Mouse (Mus musculus): ENCODE measurements around the gene Arsb. TPM values are rescaled to one million over a fixed set of nuclear protein-coding genes. Genes with fewer than 3 reads are reported as not detected.

Gene Arsb
- total RNA-seq, 2 experiments from 2014 or later, result 10.1 to 11.7 TPM

GRCm38 (mm10) chr13:93892101-93892500 is 120.7 kb downstream of the Arsb start:
- no peak for DNase-seq

GRCm38 (mm10) chr13:93894105-93894504 is 122.7 kb downstream of the Arsb start:
- DNase-seq, result no peak

GRCm38 (mm10) chr13:93895430-93895829 is 124.0 kb downstream of the Arsb start:
- DNase-seq, result no peak

GRCm38 (mm10) chr13:93897943-93898826 is 126.8 kb downstream of the Arsb start:
- no peak for DNase-seq

- DNase-seq, result no peak
Measured at GRCm38 (mm10) chr13:93899378-93900256, 128.2 kb downstream of the Arsb start.

GRCm38 (mm10) chr13:93900934-93901626 is 129.7 kb downstream of the Arsb start:
- DNase-seq, result no peak

GRCm38 (mm10) chr13:93902126-93902525 is 130.7 kb downstream of the Arsb start:
- no peak for DNase-seq

- no peak for DNase-seq
Measured at GRCm38 (mm10) chr13:93906552-93907245, 135.3 kb downstream of the Arsb start.

GRCm38 (mm10) chr13:93907971-93908370 is 136.5 kb downstream of the Arsb start:
- no peak for DNase-seq

GRCm38 (mm10) chr13:93909847-93910246 is 138.4 kb downstream of the Arsb start:
- DNase-seq, result no peak

- no peak for DNase-seq
Measured at GRCm38 (mm10) chr13:93911037-93911436, 139.6 kb downstream of the Arsb start.

GRCm38 (mm10) chr13:93912326-93912915 is 141.0 kb downstream of the Arsb start:
- no peak for DNase-seq

- no peak for DNase-seq
Measured at GRCm38 (mm10) chr13:93914206-93914605, 142.8 kb downstream of the Arsb start.

GRCm38 (mm10) chr13:93915641-93916570 is 144.5 kb downstream of the Arsb start:
- DNase-seq, result no peak

GRCm38 (mm10) chr13:93919536-93919935 is 148.1 kb downstream of the Arsb start:
- DNase-seq, result no peak

GRCm38 (mm10) chr13:93920080-93920785 is 148.8 kb downstream of the Arsb start:
- DNase-seq, result no peak

GRCm38 (mm10) chr13:93920786-93921300 is 149.4 kb downstream of the Arsb start:
- DNase-seq, result peak; percentile 49

- no peak for DNase-seq
Measured at GRCm38 (mm10) chr13:93921831-93922565, 150.6 kb downstream of the Arsb start.

- peak; percentile 51 for DNase-seq
Measured at GRCm38 (mm10) chr13:93922566-93922910, 151.1 kb downstream of the Arsb start.

All from heart, postnatal 4 days (tissue).